Mouse (Mus musculus) embryonic facial prominence, embryonic 11.5 days (tissue): Measurements from ENCODE around the gene Slc9a8. TPM values are rescaled to one million over a fixed set of nuclear protein-coding genes. Genes with fewer than 3 reads are reported as not detected.

ENCODE experiments used
- ATAC-seq: fragments of 200-750 bp; cut with Nextera tagmentation; replicated peaks from 2 replicates; pipeline ENCODE4 v1.8.0; 2017; ENCODE audit warnings: low read depth; ENCODE audit not compliant: insufficient number of reproducible peaks, low FRiP score, low TSS enrichment
- DNase-seq: peaks from one replicate; pipeline ENCODE4 v3.0.0-alpha.2; 2015; ENCODE audit warnings: low spot score
- H3K27ac ChIP-seq: fragments of 300-500 bp; sonication (generic); replicated peaks from 2 replicates; pipeline ENCODE4 v1.5.1; 2014; ENCODE audit warnings: mild to moderate bottlenecking, low read depth, low read length, control low read depth
- H3K27me3 ChIP-seq: fragments of 300-500 bp; sonication (generic); 2 replicates; pipeline ENCODE4 v1.6.1; 2014; ENCODE audit warnings: mild to moderate bottlenecking, low read length, moderate library complexity, mixed read lengths; ENCODE audit not compliant: control insufficient read depth, insufficient read depth
- H3K36me3 ChIP-seq: fragments of 300-500 bp; sonication (generic); replicated peaks from 2 replicates; pipeline ENCODE4 v1.6.1; 2014; ENCODE audit warnings: low read depth, mild to moderate bottlenecking, low read length, moderate library complexity, mixed read lengths; ENCODE audit not compliant: control insufficient read depth, insufficient read depth
- H3K4me1 ChIP-seq: fragments of 300-500 bp; sonication (generic); 2 replicates; pipeline ENCODE4 v1.6.1; 2014; ENCODE audit warnings: low read length, mixed read lengths; ENCODE audit not compliant: control insufficient read depth, insufficient read depth
- H3K4me2 ChIP-seq: fragments of 300-500 bp; sonication (generic); 2 replicates; pipeline ENCODE4 v1.6.1; 2014; ENCODE audit warnings: low read depth, mild to moderate bottlenecking, control low read depth, low read length, moderate library complexity
- H3K4me3 ChIP-seq: fragments of 300-500 bp; sonication (generic); 2 replicates; pipeline ENCODE4 v1.5.1; 2014; ENCODE audit warnings: low read depth, low read length, control low read depth
- H3K9ac ChIP-seq: fragments of 300-500 bp; sonication (generic); replicated peaks from 2 replicates; pipeline ENCODE4 v1.6.1; 2014; ENCODE audit warnings: mild to moderate bottlenecking, control low read depth, low read length
- H3K9me3 ChIP-seq: fragments of 300-500 bp; sonication (generic); replicated peaks from 2 replicates; pipeline ENCODE4 v1.6.1; 2016; ENCODE audit warnings: mild to moderate bottlenecking, low read length, inconsistent platforms, mixed read lengths; ENCODE audit not compliant: control insufficient read depth
- WGBS: fragments of 180-500 bp; shearing (Covaris S2); extraction: QIAGEN DNeasy Blood & Tissue Kit; methylation state at CpG from one replicate; pipeline ENCODE4 v1.1.7; 2014; 5-methylcytosine and 5-hydroxymethylcytosine counted together
- polyA plus RNA-seq: library from polyadenylated mRNA; unstranded; fragments of >200 nt; fragmentation: Nextera tagmentation; extraction: Ambion mirVana; gene quantifications from 2 replicates; pipeline ENCODE4 v1.2.1, GENCODE M21; 2014

Slc9a8 gene
- polyA plus RNA-seq, 1 experiment from 2014 or later = 13.5 TPM

DNA sequence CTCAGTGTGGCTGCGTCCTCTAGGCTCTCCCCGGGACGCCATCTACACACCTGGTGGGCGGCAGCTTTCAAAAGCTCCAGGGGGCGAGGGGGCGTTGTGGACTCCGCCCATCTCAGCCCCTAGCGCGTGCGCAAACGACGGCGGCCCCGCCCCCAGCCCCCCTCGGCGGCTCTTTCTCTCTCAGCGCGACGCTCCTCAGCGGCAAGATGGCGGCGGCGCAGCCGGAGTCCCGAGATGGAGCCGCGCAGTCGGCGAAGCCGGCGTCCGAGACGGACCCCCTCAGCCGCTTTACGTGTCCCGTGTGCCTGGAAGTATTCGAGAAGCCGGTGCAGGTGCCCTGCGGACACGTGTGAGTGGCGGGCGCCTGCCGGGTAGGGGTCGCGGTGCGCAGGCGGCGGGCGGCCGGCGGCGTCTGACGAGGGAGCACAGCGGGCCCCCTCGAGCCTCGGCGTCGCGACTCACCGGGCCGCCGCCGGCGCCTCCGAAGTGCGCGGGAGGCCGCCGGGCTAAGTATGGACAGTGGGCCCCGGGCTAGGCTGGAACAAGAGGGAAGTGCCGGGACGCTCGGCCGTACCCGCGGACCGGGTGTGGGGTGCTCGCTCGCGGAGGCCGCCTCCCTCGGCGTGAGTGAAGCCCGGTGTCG lies 81.9 kb downstream of the Slc9a8 start:
- Histone ChIP-seq H3K27me3 (no peaks in the 10 kb centered on the region), H3K27ac (peak overlapping the region; percentile 63), H3K36me3 (no peaks in the 10 kb centered on the region; the same call in 1 of the 2 replicates), H3K4me3 (peak overlapping the region; percentile 76), H3K4me2 (peak overlapping the region; percentile 82), H3K9ac (peak overlapping the region; percentile 93), H3K4me1 (no peaks in the 10 kb centered on the region; the same call in 1 of the 2 replicates), H3K9me3 (no peaks in the 10 kb centered on the region)
- under 1% methylated on average over 85 of the region's 85 CpGs for WGBS
- peak; percentile 79 for ATAC-seq
- peak; percentile 92 for DNase-seq

DNA sequence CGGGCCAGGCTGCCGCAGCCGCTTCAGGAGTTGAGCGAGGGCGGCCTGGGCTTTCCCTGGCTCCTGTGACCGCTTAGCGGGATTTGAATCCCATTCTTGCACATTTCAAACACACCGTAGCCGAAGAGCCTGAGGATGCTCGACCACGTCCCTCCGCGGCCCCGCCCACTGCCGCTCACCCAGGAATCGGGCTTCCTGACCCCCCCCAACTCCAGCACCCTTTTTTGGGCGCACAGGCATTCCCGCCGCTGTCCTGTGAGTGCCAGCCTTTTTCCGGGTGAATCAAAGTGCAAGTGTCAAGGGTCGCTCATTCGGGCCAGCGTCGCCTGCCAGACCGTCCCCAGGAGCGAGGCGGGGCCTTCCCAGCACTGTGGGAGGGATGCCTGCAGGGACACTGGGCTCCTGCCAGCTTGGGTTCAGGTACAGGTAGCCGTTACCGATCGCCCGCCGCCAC lies 82.4 kb downstream of the Slc9a8 start:
- peak overlapping the region; percentile 82 for H3K4me2 ChIP-seq
- no peaks in the 10 kb centered on the region; the same call in 1 of the 2 replicates for H3K36me3 ChIP-seq
- ATAC-seq = 0 out of 2 replicates have a peak, but pooled peaks have one; percentile 19
- no peaks in the 10 kb centered on the region for H3K27me3 ChIP-seq
- DNase-seq = peak; percentile 29
- H3K4me1 ChIP-seq = no peaks in the 10 kb centered on the region; the same call in 1 of the 2 replicates
- H3K27ac ChIP-seq = peak overlapping the region; percentile 63
- H3K9me3 ChIP-seq = no peaks in the 10 kb centered on the region
- peak overlapping the region; percentile 93 for H3K9ac ChIP-seq
- under 1% methylated on average over 32 of the region's 32 CpGs for WGBS
- H3K4me3 ChIP-seq = peak overlapping the region; percentile 76

DNA sequence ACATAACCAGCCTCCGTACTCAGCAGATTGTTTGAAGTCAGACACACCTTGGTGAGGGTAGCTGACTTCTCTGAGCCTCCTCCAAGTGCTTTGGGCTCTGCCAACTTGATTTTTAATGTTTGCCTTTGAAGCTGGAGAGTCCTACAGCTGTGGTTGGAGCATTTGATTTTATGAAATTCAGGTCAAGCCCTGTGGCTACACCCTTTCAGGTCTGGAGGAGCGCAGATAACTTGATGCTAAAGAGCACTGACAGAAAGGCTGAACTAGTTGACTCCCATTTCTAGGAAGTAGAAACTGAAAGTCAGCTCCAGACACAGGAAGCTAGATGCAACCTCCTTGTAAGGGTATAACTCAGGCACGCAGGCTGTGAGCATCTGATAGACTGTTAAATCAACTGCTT lies 83.6 kb downstream of the Slc9a8 start:
- Histone ChIP-seq H3K4me1 (no peaks in the 10 kb centered on the region; the same call in 1 of the 2 replicates), H3K9me3 (no peaks in the 10 kb centered on the region), H3K4me3 (no peak overlapping the region), H3K9ac (no peak overlapping the region), H3K27me3 (no peaks in the 10 kb centered on the region), H3K4me2 (peak overlapping the region; percentile 11; the same call in 1 of the 2 replicates), H3K36me3 (no peaks in the 10 kb centered on the region; the same call in 1 of the 2 replicates), H3K27ac (no peak overlapping the region)
- DNase-seq = no peak
- ATAC-seq = no peak
- 87% methylated on average over 3 of the region's 3 CpGs for WGBS

DNA sequence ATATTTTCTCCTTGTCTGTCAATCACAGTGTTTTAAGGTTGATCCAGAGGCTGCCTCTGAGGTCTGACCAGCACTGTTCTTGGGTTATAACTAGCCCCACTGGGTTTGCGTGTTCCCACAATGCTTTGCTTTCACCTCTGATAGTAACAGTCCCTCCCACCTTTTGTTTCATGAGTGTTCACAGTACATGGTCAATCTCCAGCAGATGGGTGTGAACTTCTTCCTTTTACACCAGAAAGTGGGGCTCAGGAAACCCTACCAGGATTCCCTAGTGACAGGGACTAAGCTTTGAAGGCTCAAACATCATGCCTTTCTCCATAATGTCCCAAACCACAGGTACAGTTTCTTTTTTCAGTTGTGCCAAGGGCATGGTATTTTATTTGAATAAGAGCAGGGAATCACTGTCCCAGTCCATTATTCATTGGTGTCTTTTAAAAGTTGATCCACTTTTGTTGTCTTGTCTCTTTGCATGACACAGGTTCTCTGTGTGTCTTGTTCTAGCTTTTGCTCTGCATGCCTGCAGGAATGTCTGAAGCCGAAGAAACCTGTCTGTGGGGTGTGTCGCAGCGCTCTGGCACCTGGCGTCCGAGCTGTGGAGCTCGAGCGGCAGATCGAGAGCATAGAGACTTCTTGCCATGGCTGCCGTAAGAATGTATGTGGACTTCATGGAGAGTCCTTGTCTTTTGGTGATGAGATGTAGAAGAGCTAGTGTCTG lies 85.2 kb downstream of the Slc9a8 start:
- no peaks in the 10 kb centered on the region for H3K27me3 ChIP-seq
- no peak overlapping the region for H3K27ac ChIP-seq
- H3K4me2 ChIP-seq = no peak overlapping the region
- no peaks in the 10 kb centered on the region; the same call in 1 of the 2 replicates for H3K4me1 ChIP-seq
- 97% methylated on average over 10 of the region's 10 CpGs for WGBS
- DNase-seq = no peak
- no peak for ATAC-seq
- peaks cover 5% of the 10 kb centered on the region; the same call in 1 of the 2 replicates for H3K36me3 ChIP-seq
- H3K9ac ChIP-seq = no peak overlapping the region
- H3K9me3 ChIP-seq = no peaks in the 10 kb centered on the region
- H3K4me3 ChIP-seq = no peak overlapping the region

DNA sequence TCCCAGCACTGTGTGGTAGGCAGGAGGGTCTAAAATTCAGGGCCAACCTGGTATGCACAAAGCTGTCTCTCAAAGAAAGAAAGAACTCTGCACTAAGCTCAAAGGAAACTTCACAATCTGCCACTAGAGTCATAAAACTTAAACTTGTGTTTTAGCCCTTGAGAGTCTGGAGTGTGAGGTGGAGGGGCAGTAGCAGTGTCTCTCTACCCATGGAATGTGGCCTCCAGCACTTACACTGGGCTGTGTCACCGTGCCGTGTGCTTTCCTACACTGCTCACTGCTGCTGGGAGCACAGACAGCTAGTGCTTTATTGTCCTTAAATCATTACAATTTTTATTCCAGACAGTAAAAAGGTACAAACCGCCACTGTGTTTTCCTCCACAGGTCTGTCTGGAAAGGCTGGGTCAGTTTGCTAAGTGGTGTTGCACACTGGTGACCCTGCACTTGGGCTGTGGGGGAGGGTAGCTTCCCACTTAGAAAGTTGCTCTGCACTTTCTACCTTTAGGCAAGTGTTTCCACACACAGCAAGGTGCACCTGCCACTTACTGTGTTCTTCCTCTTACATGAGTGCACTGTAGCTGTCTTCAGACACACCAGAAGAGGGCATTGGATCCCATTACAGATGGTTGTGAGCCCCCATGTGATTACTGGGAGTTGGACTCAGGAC lies 86.3 kb downstream of the Slc9a8 start:
- Histone ChIP-seq H3K27ac (no peak overlapping the region), H3K9ac (no peak overlapping the region), H3K27me3 (no peaks in the 10 kb centered on the region), H3K4me3 (no peak overlapping the region), H3K9me3 (no peaks in the 10 kb centered on the region), H3K36me3 (peaks cover 6% of the 10 kb centered on the region), H3K4me1 (no peaks in the 10 kb centered on the region; the same call in 1 of the 2 replicates), H3K4me2 (no peak overlapping the region)
- no peak for DNase-seq
- WGBS = 99% methylated on average over 3 of the region's 3 CpGs
- ATAC-seq = no peak

DNA sequence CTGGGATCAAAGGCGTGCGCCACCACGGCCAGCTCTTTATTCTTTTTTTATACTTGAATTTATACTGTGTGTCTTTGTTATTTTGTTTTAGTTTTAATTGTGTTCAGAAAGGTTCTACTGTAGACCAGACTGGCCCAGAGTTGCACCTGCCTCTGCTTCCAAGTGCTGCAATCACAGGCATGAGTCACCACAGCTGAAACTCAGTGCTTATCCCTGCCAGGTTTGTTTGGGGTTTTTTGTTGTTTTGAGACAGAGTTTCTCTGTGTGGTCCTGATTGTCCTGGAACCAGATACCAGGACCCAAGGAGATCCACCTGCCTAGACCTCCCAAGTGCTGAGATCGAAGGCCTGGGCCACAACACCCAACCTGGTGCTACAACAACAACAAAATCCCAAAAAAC lies 87.1 kb downstream of the Slc9a8 start:
- Histone ChIP-seq H3K9me3 (no peaks in the 10 kb centered on the region), H3K27me3 (no peaks in the 10 kb centered on the region), H3K4me2 (no peak overlapping the region), H3K27ac (no peak overlapping the region), H3K9ac (no peak overlapping the region), H3K36me3 (peaks cover 8% of the 10 kb centered on the region), H3K4me3 (no peak overlapping the region), H3K4me1 (no peaks in the 10 kb centered on the region; the same call in 1 of the 2 replicates)
- WGBS = 93% methylated on average over 4 of the region's 4 CpGs
- no peak for ATAC-seq
- DNase-seq = no peak

DNA sequence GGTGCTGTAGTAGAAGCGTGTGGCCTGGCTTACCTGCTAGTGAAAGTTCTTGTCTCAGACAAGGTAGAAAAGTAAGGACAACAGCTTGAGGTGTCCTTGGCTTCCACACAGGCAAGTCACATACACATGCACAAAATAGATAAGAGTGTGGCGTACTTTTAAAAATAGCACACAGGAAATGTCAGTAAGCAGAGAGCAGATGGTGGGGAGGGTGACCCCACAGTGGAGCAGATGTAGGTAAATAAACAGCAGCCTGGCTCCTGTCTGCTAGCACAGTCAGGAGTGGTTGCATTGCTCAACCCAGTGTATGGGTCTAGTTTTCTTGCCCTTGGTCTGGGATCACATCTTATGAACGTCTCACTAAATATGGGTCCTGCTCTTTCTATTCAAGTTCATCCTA lies 89.0 kb downstream of the Slc9a8 start:
- WGBS = 88% methylated on average over 3 of the region's 3 CpGs
- Histone ChIP-seq H3K4me1 (no peaks in the 10 kb centered on the region), H3K4me2 (no peak overlapping the region), H3K36me3 (peaks cover 18% of the 10 kb centered on the region), H3K27ac (no peak overlapping the region), H3K9me3 (no peaks in the 10 kb centered on the region), H3K4me3 (no peak overlapping the region), H3K9ac (no peak overlapping the region), H3K27me3 (no peaks in the 10 kb centered on the region)
- DNase-seq = no peak
- no peak for ATAC-seq
